Mouse (Mus musculus) E14TG2a.4 (cell line): Measurements from ENCODE around the gene Usp49.

Source experiments
- H3K27me3 ChIP-seq: 2 replicates; pipeline ENCODE4 v1.6.1; 2014; ENCODE audit warnings: low read length, control low read depth; ENCODE audit not compliant: insufficient read depth
- H3K36me3 ChIP-seq: 2 replicates; pipeline ENCODE4 v1.6.1; 2014; ENCODE audit warnings: low read length, control low read depth; ENCODE audit not compliant: insufficient read depth
- H3K4me1 ChIP-seq: replicated peaks from 2 replicates; pipeline ENCODE4 v1.6.1; 2014; ENCODE audit warnings: low read depth, low read length, control low read depth
- H3K4me3 ChIP-seq: replicated peaks from 2 replicates; pipeline ENCODE4 v1.5.1; 2014; ENCODE audit warnings: mild to moderate bottlenecking, low read length
- H3K9me3 ChIP-seq: 2 replicates; pipeline ENCODE4 v1.6.1; 2014; ENCODE audit warnings: low read length, control low read depth
- CTCF ChIP-seq: conservative IDR thresholded peaks from 2 replicates; pipeline ENCODE4 v1.5.1; 2014; ENCODE audit warnings: low read length
- NANOG ChIP-seq: IDR thresholded peaks from 2 replicates; pipeline ENCODE4 v1.6.1; 2014; ENCODE audit warnings: borderline replicate concordance, low read length, mixed read lengths
- POU5F1 ChIP-seq: IDR thresholded peaks from 2 replicates; pipeline ENCODE4 v1.6.1; 2014; ENCODE audit warnings: low read length, borderline replicate concordance

Usp49 gene

GRCm38 (mm10) chr17:47600601-47601388, 29.7 kb upstream of the Usp49 start:
- peaks cover 92% of the 10 kb centered on the region for H3K4me1 ChIP-seq
- TF ChIP-seq CTCF: no peak
- no peak for TF ChIP-seq POU5F1
- TF ChIP-seq NANOG: no peak
- no peaks in the 10 kb centered on the region for H3K9me3 ChIP-seq
- peak overlapping the region; percentile 46 for H3K4me3 ChIP-seq
- no peaks in the 10 kb centered on the region for H3K27me3 ChIP-seq
- H3K36me3 ChIP-seq: peaks cover 97% of the 10 kb centered on the region

DNA sequence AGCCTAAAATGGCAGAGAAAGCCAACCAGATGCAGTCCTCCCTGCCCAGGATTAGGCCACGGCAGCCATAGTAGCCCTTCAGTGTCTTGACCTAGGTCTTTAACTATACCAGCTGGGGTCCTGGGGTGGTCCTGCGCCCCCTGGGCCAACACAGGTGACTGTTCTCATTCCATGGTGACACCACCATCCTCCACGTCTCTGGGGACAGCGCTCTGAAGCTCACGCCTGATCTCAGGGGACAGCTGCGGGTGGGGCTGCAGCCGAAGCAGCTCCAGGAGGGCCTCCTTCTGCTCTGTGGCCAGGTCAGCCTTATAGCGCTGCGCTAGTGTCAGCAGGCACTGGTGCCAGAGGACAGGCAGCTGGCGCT, 29.1 kb upstream of the Usp49 start:
- Histone ChIP-seq H3K36me3 (peaks cover 97% of the 10 kb centered on the region), H3K4me1 (peaks cover 91% of the 10 kb centered on the region), H3K9me3 (no peaks in the 10 kb centered on the region), H3K4me3 (peak overlapping the region; percentile 46), H3K27me3 (no peaks in the 10 kb centered on the region)
- TF ChIP-seq CTCF: no peak
- no peak for TF ChIP-seq NANOG
- no peak for TF ChIP-seq POU5F1

DNA sequence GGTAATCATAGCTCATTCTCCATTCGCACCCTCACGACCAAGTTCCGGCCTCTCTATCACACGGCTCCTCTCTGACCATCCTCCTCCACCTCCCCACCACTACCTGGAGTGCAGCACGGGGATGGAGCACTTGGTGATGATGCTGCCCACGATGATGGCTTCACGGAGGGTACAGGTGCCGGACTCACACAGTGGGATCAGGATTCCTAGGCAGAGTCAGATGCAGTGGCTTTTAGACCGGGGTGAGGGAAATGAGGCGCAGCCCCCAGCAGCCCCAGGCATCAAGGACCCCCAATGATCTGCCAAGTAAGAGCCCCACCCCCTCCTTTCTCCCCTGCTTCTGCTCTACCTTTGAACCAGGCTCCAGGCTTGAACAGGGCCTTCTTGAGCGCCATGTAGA, 28.2 kb upstream of the Usp49 start:
- Histone ChIP-seq H3K4me3 (peak overlapping the region; percentile 46), H3K9me3 (no peaks in the 10 kb centered on the region), H3K4me1 (peaks cover 91% of the 10 kb centered on the region), H3K36me3 (peaks cover 97% of the 10 kb centered on the region), H3K27me3 (no peaks in the 10 kb centered on the region)
- TF ChIP-seq POU5F1 (no peak), NANOG (no peak), CTCF (no peak)

- Histone ChIP-seq H3K36me3 (peaks cover 87% of the 10 kb centered on the region), H3K4me1 (peaks cover 84% of the 10 kb centered on the region), H3K4me3 (no peak overlapping the region), H3K27me3 (no peaks in the 10 kb centered on the region), H3K9me3 (no peaks in the 10 kb centered on the region)
- TF ChIP-seq CTCF (peak; percentile 15), POU5F1 (no peak), NANOG (no peak)
Observed at GRCm38 (mm10) chr17:47606220-47606619, 24.3 kb upstream of the Usp49 start.

DNA sequence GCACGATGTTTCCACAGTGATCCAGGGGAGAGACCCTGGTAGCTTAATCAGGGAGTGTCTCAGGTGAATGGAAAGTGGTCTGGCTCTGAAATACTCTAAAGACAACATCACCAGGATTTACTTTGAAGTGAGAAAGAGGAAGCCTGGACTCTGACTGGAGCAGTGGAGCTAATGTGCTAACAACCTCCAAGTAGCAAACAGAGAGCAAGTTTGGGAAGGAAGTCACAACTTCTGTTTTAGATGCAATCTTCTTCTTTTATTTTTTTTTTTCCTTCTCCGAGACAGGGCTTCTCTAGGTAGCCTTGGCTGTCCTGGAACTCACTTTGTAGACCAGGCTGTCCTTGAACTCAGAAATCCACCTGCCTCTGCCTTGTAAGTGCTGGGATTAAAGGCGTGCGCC, 21.3 kb upstream of the Usp49 start:
- no peak for TF ChIP-seq CTCF
- TF ChIP-seq NANOG: no peak
- no peak for TF ChIP-seq POU5F1
- Histone ChIP-seq H3K4me3 (0 out of 2 replicates have a peak overlapping the region, but pooled peaks have one; percentile 98), H3K36me3 (peaks cover 77% of the 10 kb centered on the region), H3K9me3 (no peaks in the 10 kb centered on the region), H3K4me1 (peaks cover 77% of the 10 kb centered on the region), H3K27me3 (no peaks in the 10 kb centered on the region)

DNA sequence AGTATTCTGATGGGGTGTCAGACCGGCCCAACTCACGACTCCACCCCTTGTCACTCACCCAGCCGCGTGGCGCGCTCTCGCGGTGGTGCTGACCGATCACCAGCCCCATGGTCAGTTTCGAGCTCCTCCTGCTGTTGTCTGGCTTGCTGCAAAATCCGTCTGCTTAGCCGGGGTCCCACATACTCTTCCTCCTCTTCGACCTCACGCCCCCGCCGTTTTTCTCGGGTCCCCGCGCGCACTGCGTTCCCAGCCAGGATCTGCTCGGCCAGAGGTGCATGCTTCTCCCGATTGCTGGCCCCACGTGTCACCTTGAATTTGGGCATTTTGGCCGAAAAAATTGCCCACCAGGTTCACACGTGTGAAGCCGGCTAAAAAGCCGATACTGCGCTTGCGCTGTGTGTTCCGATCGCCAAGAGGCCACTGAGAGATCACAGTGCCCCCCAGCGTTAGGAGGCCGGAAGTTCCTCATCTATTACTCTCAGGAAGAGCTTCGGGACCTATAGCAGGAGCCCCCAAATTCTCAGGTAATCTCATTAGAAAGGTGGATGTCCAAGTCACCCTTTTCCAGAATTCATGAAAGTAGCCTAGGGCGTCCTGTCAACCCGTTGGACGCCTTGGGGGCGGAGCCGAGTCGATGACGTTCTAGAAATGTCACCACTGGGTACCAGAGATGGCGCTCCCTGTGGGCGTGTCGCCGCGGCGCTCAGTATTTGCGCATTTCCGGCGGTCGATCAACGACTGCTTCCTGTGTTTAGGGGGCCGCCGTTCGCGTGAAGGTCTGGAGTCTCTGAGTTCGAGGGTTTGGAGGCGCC, 19.4 kb upstream of the Usp49 start, which contains the start of the genes Bysl, Med20 and Gm20517:
Bysl (minus strand) TSS at position 644 of the 812 bp plus-strand sequence.
Med20 (plus strand) TSS at position 734 of the 812 bp plus-strand sequence.
Gm20517 (plus strand) TSS at position 741 of the 812 bp plus-strand sequence.
- peak; percentile 92 for TF ChIP-seq CTCF
- TF ChIP-seq POU5F1: no peak
- peaks cover 77% of the 10 kb centered on the region for H3K36me3 ChIP-seq
- no peaks in the 10 kb centered on the region for H3K9me3 ChIP-seq
- peaks cover 69% of the 10 kb centered on the region for H3K4me1 ChIP-seq
- H3K4me3 ChIP-seq: peak within 1 kb of the TSS; percentile 98
- no peaks in the 10 kb centered on the region for H3K27me3 ChIP-seq

GRCm38 (mm10) chr17:47611661-47611982, 18.9 kb upstream of the Usp49 start:
- no peak for TF ChIP-seq CTCF
- peaks cover 77% of the 10 kb centered on the region for H3K36me3 ChIP-seq
- no peaks in the 10 kb centered on the region for H3K27me3 ChIP-seq
- no peaks in the 10 kb centered on the region for H3K9me3 ChIP-seq
- H3K4me1 ChIP-seq: peaks cover 67% of the 10 kb centered on the region
- peak overlapping the region; percentile 98 for H3K4me3 ChIP-seq

GRCm38 (mm10) chr17:47614018-47614417, 16.5 kb upstream of the Usp49 start:
- Histone ChIP-seq H3K4me1 (peaks cover 55% of the 10 kb centered on the region), H3K36me3 (peaks cover 76% of the 10 kb centered on the region), H3K9me3 (no peaks in the 10 kb centered on the region), H3K4me3 (no peak overlapping the region), H3K27me3 (no peaks in the 10 kb centered on the region)
- peak; percentile 84 for TF ChIP-seq CTCF
- TF ChIP-seq NANOG: no peak

DNA sequence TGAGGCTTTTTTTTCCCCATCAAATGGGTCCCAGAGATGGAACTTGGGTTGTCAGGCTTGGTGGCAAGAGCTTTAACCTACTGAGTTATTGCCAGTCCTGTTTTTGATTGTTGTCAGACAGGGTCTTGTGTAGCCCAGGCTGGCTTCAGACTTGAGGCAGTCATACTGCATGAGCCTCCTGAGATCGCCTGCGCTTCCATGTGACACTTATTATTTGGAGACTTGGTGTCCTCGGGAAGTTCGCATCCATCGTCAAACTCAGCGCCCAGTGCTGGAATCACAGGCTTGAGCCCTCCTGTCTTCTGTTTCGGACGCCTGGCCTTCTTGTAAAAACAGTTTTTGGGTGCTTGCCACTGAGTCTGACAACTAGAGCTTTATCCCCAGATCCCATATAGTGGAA, 14.4 kb upstream of the Usp49 start:
- H3K36me3 ChIP-seq: peaks cover 86% of the 10 kb centered on the region
- H3K4me1 ChIP-seq: peaks cover 53% of the 10 kb centered on the region
- no peaks in the 10 kb centered on the region for H3K9me3 ChIP-seq
- TF ChIP-seq POU5F1: no peak
- no peak for TF ChIP-seq CTCF
- no peak for TF ChIP-seq NANOG
- no peaks in the 10 kb centered on the region for H3K27me3 ChIP-seq
- H3K4me3 ChIP-seq: no peak overlapping the region
